Mouse (Mus musculus): Measurements from ENCODE around the gene Map2k7.
A peak's percentile ranks its signal among the peaks of the same experiment; 100 is the strongest.

Gene Map2k7

DNA sequence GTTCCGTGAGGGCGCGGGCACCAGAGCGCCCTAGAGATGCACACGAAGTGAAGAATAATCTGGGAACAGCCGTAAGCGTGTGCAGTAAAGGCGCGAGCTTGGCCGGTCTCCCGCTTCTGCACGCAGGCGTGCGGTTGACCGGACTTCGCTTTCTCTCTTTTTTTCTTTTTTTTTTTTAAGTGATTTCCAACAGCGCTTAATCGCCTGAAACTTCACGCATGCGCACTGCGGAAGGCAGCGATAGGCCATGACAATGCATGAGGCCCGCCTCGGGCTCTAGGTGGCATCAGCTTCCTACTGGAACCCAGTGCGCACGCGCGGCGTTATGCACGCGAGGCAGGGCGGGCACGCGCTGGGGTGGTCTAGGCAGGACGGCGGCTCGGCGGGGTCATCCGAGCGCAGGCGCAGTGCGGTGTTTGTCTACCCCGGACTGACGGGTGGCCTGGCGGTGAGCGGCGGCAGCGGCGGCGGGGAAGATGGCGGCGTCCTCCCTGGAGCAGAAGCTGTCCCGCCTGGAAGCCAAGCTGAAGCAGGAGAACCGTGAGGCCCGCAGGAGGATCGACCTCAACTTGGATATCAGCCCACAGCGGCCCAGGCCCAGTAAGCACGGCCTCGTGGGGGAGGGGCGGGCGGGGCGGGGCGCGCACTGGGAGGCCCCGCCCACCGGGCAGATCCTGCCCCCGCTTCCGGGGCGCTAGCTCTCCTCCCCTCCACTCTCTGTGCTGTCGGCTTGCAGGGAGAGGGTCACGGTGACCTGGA, at the start of gene Map2k7, which contains the start of gene Gm49320:
TSS of gene Map2k7 (plus strand) at position 307 of the 759 bp plus-strand sequence.
TSS of gene Gm49320 (plus strand) at position 432 of the 759 bp plus-strand sequence.
- peak; percentile 99 for DNase-seq (ENCODE audit: low read depth)

DNA sequence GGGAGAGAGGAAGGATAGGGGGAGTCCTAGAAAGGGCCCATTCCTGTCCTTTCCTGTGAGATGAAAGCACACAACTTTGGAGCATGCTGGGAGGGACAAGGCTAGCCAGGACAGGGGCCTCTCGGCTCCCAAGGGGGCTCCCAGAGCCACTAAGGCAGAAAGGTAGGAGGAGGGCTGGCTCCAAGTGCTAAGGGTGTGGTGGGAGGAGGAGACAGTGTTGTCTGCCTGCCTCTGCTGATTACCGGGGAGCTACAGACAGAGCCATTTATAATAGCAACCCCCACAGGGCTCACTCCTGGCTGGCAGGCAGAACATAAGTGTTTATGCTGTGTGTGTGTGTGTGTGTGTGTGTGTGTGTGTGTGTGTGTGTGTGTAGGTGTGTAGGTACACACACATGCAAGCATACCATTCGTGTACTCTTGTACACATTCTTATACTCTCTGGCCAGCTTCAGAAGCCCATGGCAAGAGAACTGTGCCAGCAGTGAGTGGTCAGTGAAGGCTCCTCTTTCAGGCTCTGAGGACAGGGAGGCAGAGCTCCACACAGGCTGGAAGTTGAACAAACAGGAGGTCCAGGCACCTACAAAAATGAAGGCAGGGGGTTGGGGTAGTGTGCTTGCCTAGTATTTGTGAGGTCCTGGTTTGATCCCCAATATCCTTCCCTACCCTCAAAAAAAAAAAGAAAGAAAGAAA, 49.4 kb upstream of the Map2k7 start:
- DNase-seq (ENCODE audit: low read depth) = no peak

- DNase-seq (ENCODE audit: low read depth) = no peak
Observed at GRCm38 (mm10) chr8:4192305-4192704, 46.2 kb upstream of the Map2k7 start.

GRCm38 (mm10) chr8:4192807-4193587, 45.5 kb upstream of the Map2k7 start:
- peak; percentile 63 for DNase-seq (ENCODE audit: low read depth)

GRCm38 (mm10) chr8:4193588-4193894, 45.0 kb upstream of the Map2k7 start:
- DNase-seq (ENCODE audit: low read depth) = no peak

GRCm38 (mm10) chr8:4201321-4201720, 37.2 kb upstream of the Map2k7 start:
- peak; percentile 79 for DNase-seq (ENCODE audit: low read depth)

GRCm38 (mm10) chr8:4205246-4206123, 33.1 kb upstream of the Map2k7 start:
- no peak for DNase-seq (ENCODE audit: low read depth)

- no peak for DNase-seq (ENCODE audit: low read depth)
Observed at GRCm38 (mm10) chr8:4206182-4207015, 32.1 kb upstream of the Map2k7 start.

GRCm38 (mm10) chr8:4207016-4207350, 31.6 kb upstream of the Map2k7 start:
- DNase-seq (ENCODE audit: low read depth) = no peak

- DNase-seq (ENCODE audit: low read depth) = peak; percentile 31
Observed at GRCm38 (mm10) chr8:4211097-4211496, 27.4 kb upstream of the Map2k7 start.

- peak; percentile 42 for DNase-seq (ENCODE audit: low read depth)
Observed at GRCm38 (mm10) chr8:4212809-4213209, 25.7 kb upstream of the Map2k7 start.

GRCm38 (mm10) chr8:4213210-4214005, 25.1 kb upstream of the Map2k7 start:
- DNase-seq (ENCODE audit: low read depth) = peak; percentile 90

GRCm38 (mm10) chr8:4214006-4214980, 24.2 kb upstream of the Map2k7 start:
- DNase-seq (ENCODE audit: low read depth) = peak; percentile 99

- no peak for DNase-seq (ENCODE audit: low read depth)
Observed at GRCm38 (mm10) chr8:4216296-4216695, 22.2 kb upstream of the Map2k7 start.

DNA sequence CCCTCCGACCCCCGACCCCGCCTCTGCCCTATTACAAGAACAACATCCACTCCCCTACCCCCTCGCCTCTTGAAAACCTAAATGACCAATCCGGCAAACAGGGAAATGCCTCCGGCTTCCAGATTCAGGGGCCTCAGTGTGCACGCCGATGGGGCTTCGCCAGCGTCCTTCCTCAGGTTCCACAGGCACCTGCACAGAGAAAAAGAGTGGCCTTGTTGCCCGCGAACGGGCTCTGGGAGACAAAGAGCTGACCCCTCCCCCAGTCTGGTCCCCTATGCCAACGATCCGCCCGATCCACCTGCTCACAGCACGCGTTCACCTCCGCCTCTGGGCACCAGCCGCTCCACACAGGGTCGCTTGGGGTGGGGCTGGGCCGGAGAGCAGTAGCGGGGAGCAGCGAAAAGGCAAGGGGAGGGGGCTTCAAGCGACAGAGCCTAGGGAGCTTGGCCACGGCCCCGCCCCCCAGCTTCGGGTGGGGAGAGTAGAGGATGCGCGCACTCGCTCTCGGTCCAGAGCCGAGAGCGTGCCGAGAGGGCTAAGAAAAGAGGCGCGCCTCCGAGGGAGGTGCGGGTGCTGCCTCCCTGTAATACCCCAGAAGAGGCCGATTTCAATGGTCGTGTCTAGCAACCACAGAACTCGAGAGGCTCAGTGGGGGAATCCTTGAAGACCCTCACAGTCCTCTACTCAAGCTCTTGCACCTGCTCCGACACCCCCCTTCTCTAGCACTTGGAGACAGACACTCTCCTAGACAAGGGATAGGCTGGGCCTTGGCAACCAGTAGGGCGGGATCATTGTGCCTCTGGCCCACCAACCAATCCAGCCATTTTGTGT, 21.5 kb upstream of the Map2k7 start, which contains the start of gene Prr36:
TSS of gene Prr36 (minus strand) at position 669 of the 831 bp plus-strand sequence.
- DNase-seq (ENCODE audit: low read depth) = no peak

DNA sequence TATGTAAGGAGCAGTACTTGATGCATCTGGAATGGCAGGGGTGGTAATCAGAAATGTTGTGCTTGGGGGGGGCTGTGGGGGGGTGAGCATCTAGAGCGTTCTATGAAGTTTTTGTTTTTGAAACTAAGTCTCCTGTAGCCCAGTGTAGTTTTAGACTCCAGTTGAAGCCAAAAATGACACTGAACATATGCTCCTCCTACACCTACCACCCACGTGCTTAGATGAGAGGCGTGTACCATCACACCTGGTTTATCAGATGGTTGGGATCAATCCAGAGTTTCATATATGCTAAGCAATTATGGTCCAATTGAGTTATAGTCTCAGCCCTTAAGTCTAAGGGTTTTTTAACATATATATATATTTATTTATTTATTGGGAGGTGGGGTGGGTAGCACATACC, 18.9 kb upstream of the Map2k7 start:
- no peak for DNase-seq (ENCODE audit: low read depth)

DNA sequence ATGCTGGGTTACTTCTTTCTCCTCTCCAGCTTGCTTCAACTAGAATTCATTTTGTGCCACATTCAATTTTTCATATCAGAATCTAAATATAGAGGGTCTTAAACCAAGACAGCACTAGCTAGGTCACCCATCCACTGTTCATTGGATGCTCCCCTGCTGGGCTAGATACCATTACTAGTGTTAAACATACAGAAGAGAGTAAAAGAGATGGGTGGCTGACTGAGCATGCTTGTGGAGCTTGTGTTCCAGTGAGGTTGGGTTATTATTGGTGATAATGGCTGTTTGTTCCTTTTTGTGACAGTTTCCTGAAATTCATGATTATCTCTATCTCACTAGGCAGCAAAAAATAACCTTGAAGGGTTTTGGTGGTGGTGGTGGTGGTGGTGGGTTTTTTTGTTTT, 16.5 kb upstream of the Map2k7 start:
- no peak for DNase-seq (ENCODE audit: low read depth)

DNA sequence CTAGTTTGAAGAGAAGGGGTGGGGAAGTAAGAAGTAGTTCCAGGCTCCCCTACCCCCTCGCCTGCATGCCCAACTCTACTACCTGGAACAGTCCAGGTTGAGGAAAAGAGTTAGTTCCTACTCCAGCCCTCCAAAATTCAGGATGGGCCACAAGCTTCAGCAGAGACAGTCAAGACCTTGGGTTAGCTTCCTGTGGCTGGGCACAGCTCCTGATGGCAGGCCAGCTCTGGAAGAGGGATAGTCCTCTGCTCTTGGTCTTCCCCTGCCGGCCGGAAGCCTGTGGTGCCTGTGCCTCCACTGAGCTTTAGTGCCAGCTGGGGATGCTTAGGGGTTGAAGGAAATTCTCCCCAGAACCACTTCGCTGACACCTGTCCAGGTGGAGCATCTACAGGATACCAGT, 12.2 kb upstream of the Map2k7 start:
- DNase-seq (ENCODE audit: low read depth) = no peak
